Mouse (Mus musculus): Measurements from ENCODE around the gene Rbms2.
"Not testable (repeated sequence)": the region's sequence is repeated elsewhere in the genome, so short reads cannot be mapped to it uniquely, and the experiment has no call there.

Gene Rbms2

GRCm38 (mm10) chr10:128179989-128180388 is at the start of gene Rbms2:
TSS of gene Rbms2 (minus strand) at chr10:128180297.
- in situ Hi-C loops (cut with MboI, MseI), result no loop called here

GRCm38 (mm10) chr10:128228009-128228408 is 47.9 kb upstream of the Rbms2 start:
- in situ Hi-C loops (cut with MboI, MseI), result no loop called here

DNA sequence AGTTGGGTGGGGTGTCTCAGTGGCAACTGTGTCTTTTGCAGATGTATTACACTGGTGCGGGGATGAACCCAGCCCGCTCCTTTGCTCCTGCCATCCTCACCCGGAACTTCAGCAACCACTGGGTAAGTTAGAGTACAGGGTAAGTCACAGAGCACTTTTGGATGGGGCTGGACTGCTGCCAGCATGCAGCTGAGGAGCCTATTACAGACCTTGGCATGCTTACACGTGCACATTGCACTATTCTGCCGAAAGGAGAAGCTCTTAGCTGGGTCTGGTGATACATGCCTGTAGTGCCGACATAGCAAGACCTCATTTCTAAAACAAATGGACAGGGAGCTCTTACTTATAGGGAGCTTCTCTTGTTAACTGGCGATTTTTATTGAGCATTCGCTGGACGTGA is 47.5 kb upstream of the Rbms2 start:
- in situ Hi-C loops (cut with MboI, MseI), result no loop called here

GRCm38 (mm10) chr10:128225538-128225937 is 45.4 kb upstream of the Rbms2 start, which contains the start of gene Mip:
TSS of gene Mip (plus strand) at chr10:128225838.
- in situ Hi-C loops (cut with MboI, MseI), result no loop called here

DNA sequence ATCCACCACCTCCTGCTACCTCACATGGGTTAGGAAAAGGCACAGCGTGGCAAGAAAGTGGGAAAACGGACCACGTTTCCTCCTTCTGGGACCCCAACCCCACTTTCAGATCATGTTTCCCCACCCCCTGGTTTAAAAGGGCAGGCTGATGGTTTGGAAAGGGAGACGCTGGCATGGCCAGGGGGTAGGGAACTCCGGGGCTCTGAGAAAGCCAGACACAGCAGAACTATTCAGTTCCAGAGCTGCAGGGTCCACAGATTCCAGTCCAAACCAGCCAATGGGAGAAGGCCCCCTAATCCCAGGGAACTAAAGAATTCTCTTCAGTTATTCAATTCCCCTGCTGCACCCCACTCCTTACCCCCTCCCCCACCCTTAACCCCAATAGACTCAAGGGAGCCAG is 45.0 kb upstream of the Rbms2 start:
- in situ Hi-C loops (cut with MboI, MseI), result no loop called here

DNA sequence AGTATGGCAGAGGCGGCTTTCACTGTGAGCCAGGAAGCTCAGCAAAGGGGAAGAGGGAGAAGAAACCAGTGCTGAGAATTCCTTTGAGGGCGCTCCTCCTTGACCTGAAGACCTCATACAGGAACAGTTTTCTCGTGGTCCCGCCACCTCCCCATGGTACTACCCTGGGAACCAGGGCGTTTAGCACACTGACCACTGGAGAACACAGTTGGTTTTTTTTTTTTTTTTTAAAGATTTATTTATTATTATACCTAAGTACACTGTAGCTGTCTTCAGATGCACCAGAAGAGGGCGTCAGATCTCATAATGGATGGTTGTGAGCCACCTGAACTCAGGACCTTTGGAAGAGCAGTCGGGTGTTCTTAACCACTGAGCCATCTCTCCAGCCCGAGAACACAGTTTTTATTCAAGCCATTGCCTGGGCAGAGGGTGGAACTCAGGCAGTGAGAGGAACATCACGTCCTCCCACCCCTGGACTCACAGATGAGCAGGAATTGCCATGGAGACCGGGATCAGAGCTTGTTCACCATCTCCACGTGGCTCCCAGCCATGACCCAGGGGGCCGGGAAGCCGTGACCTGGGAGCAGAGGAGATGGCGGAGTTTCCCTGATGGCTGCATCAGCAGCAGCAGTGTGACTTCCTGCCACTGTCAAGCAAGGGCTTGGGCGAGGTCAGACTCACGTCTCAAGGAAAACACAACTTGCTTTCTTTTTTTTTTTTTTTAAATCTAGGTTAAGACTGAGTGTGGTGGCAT is 41.6 kb upstream of the Rbms2 start:
- in situ Hi-C loops (cut with MboI, MseI), result no loop called here

DNA sequence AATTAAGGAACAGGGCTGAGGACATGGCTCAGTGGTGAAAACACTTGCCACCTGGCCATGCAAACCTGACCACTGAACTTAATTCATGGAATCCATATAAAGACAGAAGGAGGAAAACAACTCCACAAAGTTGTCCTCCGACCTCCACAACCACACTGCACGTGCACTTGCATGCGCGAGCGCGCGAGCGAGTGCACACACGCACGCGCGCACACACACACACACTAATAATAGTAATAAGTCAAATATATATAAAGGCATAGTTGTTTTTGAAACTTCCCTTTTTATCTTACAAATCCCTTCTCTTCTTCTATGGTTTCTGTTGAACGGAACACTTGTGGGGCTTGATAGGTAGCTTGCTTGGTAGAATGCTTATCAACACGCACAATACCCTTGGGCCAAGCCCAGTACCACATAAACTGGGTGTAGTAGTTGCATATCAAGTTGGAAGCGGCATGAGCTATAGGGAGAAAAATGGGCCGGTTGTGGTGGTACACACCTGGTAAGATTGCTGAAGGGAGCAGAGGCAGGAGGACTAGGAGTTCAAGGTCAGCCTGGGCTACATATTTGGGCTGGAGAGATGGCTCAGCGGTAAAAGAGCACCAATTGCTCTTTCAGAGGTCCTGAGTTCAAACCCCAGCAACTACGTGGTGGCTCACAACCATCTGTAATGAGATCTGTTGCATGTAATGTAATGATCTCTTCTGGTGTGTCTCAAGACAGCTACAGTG is 38.5 kb upstream of the Rbms2 start:
- in situ Hi-C loops (cut with MboI, MseI), result loop anchor here in 1 of 2 experiments (5.0 kb wide), 1 partner anchor 64 kb away; no protein-coding TSS in a partner anchor

DNA sequence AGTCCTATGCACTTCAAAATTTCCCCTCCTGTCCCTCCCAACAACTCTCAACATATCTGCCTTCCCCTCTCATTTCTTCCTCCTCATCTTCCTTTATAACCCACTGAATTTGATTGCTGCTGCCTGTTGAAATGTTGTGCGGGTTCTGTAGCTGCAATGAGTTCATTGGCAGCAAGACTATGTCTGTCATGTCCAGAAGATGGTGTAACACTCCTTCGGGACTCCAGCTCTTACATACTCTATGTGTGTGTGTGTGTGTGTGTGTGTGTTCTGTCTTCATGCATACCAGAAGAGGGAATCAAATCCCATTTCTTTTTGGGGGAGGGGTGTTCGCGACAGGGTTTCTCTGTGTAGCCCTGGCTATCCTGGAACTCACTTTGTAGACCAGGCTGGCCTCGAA is 34.9 kb upstream of the Rbms2 start:
- in situ Hi-C loops (cut with MboI, MseI), result loop anchor here in 1 of 2 experiments (5.0 kb wide), 1 partner anchor 67 kb away; no protein-coding TSS in a partner anchor

GRCm38 (mm10) chr10:128214112-128214511 is 34.0 kb upstream of the Rbms2 start:
- in situ Hi-C loops (cut with MboI, MseI), result not testable (repeated sequence)

DNA sequence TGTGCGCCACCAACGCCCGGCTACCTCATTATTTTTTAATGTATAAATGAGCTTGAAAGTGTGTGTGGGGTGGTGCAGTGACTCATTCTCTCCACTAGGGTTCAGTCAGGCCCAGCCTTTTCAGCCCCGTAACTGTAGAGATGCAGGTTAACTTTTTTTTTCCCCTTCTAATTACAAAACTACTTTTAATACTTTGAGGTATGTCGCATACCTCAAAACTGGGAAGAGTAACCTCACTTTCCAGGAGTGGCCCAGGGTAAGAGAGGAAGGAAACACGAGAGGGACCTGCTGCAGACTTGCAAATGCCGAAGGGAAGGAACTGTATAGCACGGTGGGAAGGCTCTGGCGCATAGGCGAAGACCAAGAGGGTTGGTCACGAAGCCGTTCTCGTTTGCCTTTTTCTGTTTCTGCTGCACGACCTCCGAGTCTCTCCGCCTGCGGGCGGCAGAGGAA is 32.8 kb upstream of the Rbms2 start:
- in situ Hi-C loops (cut with MboI, MseI), result no loop called here

GRCm38 (mm10) chr10:128212148-128212547 is 32.1 kb upstream of the Rbms2 start:
- in situ Hi-C loops (cut with MboI, MseI), result no loop called here

GRCm38 (mm10) chr10:128211390-128212108 is 31.5 kb upstream of the Rbms2 start, which contains the start of gene Spryd4:
TSS of gene Spryd4 (minus strand) at chr10:128211807.
- in situ Hi-C loops (cut with MboI, MseI), result no loop called here

GRCm38 (mm10) chr10:128210954-128211353 is 30.9 kb upstream of the Rbms2 start:
- in situ Hi-C loops (cut with MboI, MseI), result no loop called here

GRCm38 (mm10) chr10:128210131-128210530 is 30.0 kb upstream of the Rbms2 start:
- in situ Hi-C loops (cut with MboI, MseI), result no loop called here

GRCm38 (mm10) chr10:128209311-128210009 is 29.4 kb upstream of the Rbms2 start:
- in situ Hi-C loops (cut with MboI, MseI), result no loop called here

GRCm38 (mm10) chr10:128208326-128208725 is 28.2 kb upstream of the Rbms2 start:
- in situ Hi-C loops (cut with MboI, MseI), result no loop called here

DNA sequence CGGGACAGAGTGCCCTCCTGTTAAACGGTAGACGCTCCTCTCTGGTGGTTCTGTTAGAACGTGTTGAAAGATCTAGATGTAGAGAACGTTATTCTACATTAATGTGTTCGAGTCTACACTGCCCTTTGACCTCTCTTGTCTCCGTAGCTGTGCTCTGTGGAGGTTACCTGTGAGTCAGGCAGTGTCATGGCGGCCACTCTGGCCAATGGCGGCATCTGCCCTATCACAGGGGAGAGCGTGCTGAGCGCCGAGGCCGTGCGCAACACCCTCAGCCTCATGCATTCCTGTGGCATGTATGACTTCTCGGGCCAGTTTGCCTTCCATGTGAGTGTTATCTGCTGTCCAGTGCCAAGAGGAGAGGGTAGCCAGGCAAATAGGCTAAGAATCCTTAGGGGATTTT is 24.8 kb upstream of the Rbms2 start:
- in situ Hi-C loops (cut with MboI, MseI), result no loop called here

- in situ Hi-C loops (cut with MboI, MseI), result no loop called here
Measured at GRCm38 (mm10) chr10:128201856-128202255, 21.8 kb upstream of the Rbms2 start.

- in situ Hi-C loops (cut with MboI, MseI), result no loop called here
Measured at GRCm38 (mm10) chr10:128194551-128195461, 14.7 kb upstream of the Rbms2 start.

DNA sequence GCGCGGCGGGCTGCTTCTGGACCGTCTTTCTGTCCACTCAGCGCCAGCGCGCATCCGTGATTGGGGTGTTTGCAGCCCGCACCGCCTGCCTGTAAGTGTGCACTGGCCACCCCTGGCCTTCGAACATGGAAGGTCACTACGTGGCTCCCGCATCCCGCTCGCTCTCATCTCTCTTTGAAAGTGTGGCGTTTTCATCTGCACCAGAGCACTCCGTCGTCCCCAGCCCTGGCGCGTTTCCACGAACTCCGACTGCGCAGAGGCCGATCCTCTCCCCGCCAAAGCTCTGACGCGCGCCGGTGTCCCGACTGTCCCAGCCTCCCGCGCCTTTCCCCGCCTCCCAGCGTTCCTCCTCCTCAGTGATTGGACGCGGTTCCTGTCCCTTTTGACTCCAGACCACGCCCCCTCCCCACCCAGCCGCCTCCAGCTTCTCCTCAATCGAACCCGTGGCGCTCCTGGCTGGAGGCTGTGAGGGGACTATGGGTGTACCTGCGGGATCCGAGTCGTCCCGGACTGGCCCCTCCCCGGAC is 14.0 kb upstream of the Rbms2 start, which contains the start of gene Gls2:
Gene Gls2 (plus strand): TSS at position 434 of the 527 bp plus-strand sequence.
- in situ Hi-C loops (cut with MboI, MseI), result no loop called here

Data from T-helper 17 cell (primary cell).